Mouse (Mus musculus) MEL (cell line): ENCODE results near the gene Fkbp15. TPM values are rescaled to one million over a fixed set of nuclear protein-coding genes. Genes with fewer than 3 reads are reported as not detected.

Experiments
- DNase-seq: peaks from one replicate; pipeline ENCODE4 v3.0.0; 2011; ENCODE audit warnings: low read depth, low spot score
- H3K27ac ChIP-seq: 2 replicates; pipeline ENCODE4 v1.5.1; 2012; ENCODE audit warnings: low read depth, mild to moderate bottlenecking, control low read depth, low read length, moderate library complexity; ENCODE audit not compliant: control insufficient read depth
- H3K27me3 ChIP-seq, 2 experiments: fragments of 150-350 bp in 1 of 2; sonication (generic) in 1 of 2; 2 replicates each; pipeline ENCODE4 v1.6.1; 2012; ENCODE audit warnings: low read length in 2 of 2, mild to moderate bottlenecking in 2 of 2, improper control_type of control experiment in 1 of 2, moderate library complexity in 1 of 2; ENCODE audit not compliant: insufficient read depth in 2 of 2, control insufficient read depth in 1 of 2
- H3K36me3 ChIP-seq, 2 experiments: 2 replicates each; pipeline ENCODE4 v1.6.1; 2012 to 2014; ENCODE audit warnings: low read length in 2 of 2, improper control_type of control experiment in 1 of 2, inconsistent platforms in 1 of 2, mild to moderate bottlenecking in 1 of 2; ENCODE audit not compliant: insufficient read depth in 2 of 2, control insufficient read depth in 1 of 2
- H3K4me1 ChIP-seq, 2 experiments: fragments of 150-350 bp in 1 of 2; sonication (generic) in 1 of 2; 2 replicates each; pipeline ENCODE4 v1.6.1; 2012; ENCODE audit warnings: low read length in 2 of 2, improper control_type of control experiment in 1 of 2, mild to moderate bottlenecking in 1 of 2; ENCODE audit not compliant: insufficient read depth in 2 of 2, control insufficient read depth in 1 of 2
- H3K4me3 ChIP-seq, 2 experiments: fragments of 150-350 bp in 1 of 2; sonication (generic) in 1 of 2; 2 replicates each; pipeline ENCODE4 v1.5.1; 2012; ENCODE audit warnings: low read depth in 2 of 2, low read length in 2 of 2, mild to moderate bottlenecking in 2 of 2, moderate library complexity in 2 of 2, control low read depth in 1 of 2, improper control_type of control experiment in 1 of 2; ENCODE audit not compliant: control insufficient read depth in 1 of 2, insufficient read depth in 1 of 2
- H3K79me2 ChIP-seq: 2 replicates; pipeline ENCODE4 v1.6.1; 2012; ENCODE audit warnings: mild to moderate bottlenecking, low read length, moderate library complexity; ENCODE audit not compliant: control insufficient read depth, poor library complexity, insufficient read depth
- H3K9ac ChIP-seq: 2 replicates; pipeline ENCODE4 v1.6.1; 2012; ENCODE audit warnings: low read depth, mild to moderate bottlenecking, control low read depth, low read length, moderate library complexity; ENCODE audit not compliant: control insufficient read depth, poor library complexity, severe bottlenecking
- H3K9me3 ChIP-seq: fragments of 150-350 bp; sonication (generic); replicated peaks from 2 replicates; pipeline ENCODE4 v1.6.1; 2012; ENCODE audit warnings: mild to moderate bottlenecking, low read length, improper control_type of control experiment, moderate library complexity; ENCODE audit not compliant: insufficient read depth
- BHLHE40 ChIP-seq: IDR thresholded peaks from 2 replicates; pipeline ENCODE4 v1.6.1; 2012; ENCODE audit warnings: low read depth, mild to moderate bottlenecking, inconsistent platforms, low read length, improper control_type of control experiment, borderline replicate concordance
- CHD1 ChIP-seq: IDR thresholded peaks from 2 replicates; pipeline ENCODE4 v1.6.1; 2012; ENCODE audit warnings: low read depth, mild to moderate bottlenecking, inconsistent platforms, low read length, improper control_type of control experiment
- CHD2 ChIP-seq: IDR thresholded peaks from 2 replicates; pipeline ENCODE4 v1.6.1; 2011; ENCODE audit warnings: low read length, improper control_type of control experiment
- CTCF ChIP-seq, 3 experiments: IDR thresholded peaks in 2 of 3; conservative IDR thresholded peaks in 1 of 3; 2 replicates each; pipeline ENCODE4 v1.5.1; 2011 to 2012; ENCODE audit warnings: low read length in 3 of 3, low read depth in 2 of 3, mild to moderate bottlenecking in 2 of 3, improper control_type of control experiment in 1 of 3, inconsistent platforms in 1 of 3, mixed read lengths in 1 of 3, moderate library complexity in 1 of 3; ENCODE audit not compliant: control insufficient read depth in 1 of 3, insufficient read depth in 1 of 3, poor library complexity in 1 of 3, severe bottlenecking in 1 of 3
- E2F4 ChIP-seq: IDR thresholded peaks from 2 replicates; pipeline ENCODE4 v1.6.1; 2011; ENCODE audit warnings: low read depth, low read length, improper control_type of control experiment, borderline replicate concordance
- EP300 ChIP-seq, 2 experiments: IDR thresholded peaks; 2 replicates each; pipeline ENCODE4 v1.6.1; 2011; ENCODE audit warnings: improper control_type of control experiment in 2 of 2, low read length in 2 of 2, low read depth in 1 of 2, mild to moderate bottlenecking in 1 of 2
- GABPA ChIP-seq: IDR thresholded peaks from 2 replicates; pipeline ENCODE4 v1.6.1; 2012; ENCODE audit warnings: low read depth, mild to moderate bottlenecking, inconsistent platforms, low read length, improper control_type of control experiment, moderate library complexity
- GATA1 ChIP-seq: IDR thresholded peaks from 2 replicates; pipeline ENCODE4 v1.6.1; 2011; ENCODE audit warnings: low read depth, low read length, improper control_type of control experiment
- HCFC1 ChIP-seq: IDR thresholded peaks from 2 replicates; pipeline ENCODE4 v1.6.1; 2012; ENCODE audit warnings: low read depth, mild to moderate bottlenecking, inconsistent platforms, low read length, improper control_type of control experiment, moderate library complexity
- JUND ChIP-seq: IDR thresholded peaks from 2 replicates; pipeline ENCODE4 v1.6.1; 2011; ENCODE audit warnings: low read depth, mild to moderate bottlenecking, improper control_type of control experiment, low read length
- KAT2A ChIP-seq: conservative IDR thresholded peaks from 2 replicates; pipeline ENCODE4 v1.6.1; 2012; ENCODE audit warnings: low read depth, low read length, improper control_type of control experiment, inconsistent platforms
- MAZ ChIP-seq: IDR thresholded peaks from 2 replicates; pipeline ENCODE4 v1.6.1; 2012; ENCODE audit warnings: low read depth, mild to moderate bottlenecking, inconsistent platforms, low read length, improper control_type of control experiment
- MXI1 ChIP-seq: IDR thresholded peaks from 2 replicates; pipeline ENCODE4 v1.6.1; 2011; ENCODE audit warnings: mild to moderate bottlenecking, low read depth, low read length, improper control_type of control experiment
- NELFE ChIP-seq: IDR thresholded peaks from 2 replicates; pipeline ENCODE4 v1.6.1; 2011; ENCODE audit warnings: low read depth, low read length, improper control_type of control experiment
- NRF1 ChIP-seq: IDR thresholded peaks from 2 replicates; pipeline ENCODE4 v1.6.1; 2014; ENCODE audit warnings: low read depth, mild to moderate bottlenecking, inconsistent platforms, low read length, improper control_type of control experiment, moderate library complexity; ENCODE audit not compliant: poor library complexity, insufficient read depth, severe bottlenecking
- POLR2A ChIP-seq, 2 experiments: IDR thresholded peaks; 2 replicates each; pipeline ENCODE4 v1.6.1; 2011 to 2012; ENCODE audit warnings: low read length in 2 of 2, mild to moderate bottlenecking in 2 of 2, control low read depth in 1 of 2, improper control_type of control experiment in 1 of 2, low read depth in 1 of 2, moderate library complexity in 1 of 2; ENCODE audit not compliant: control insufficient read depth in 1 of 2, insufficient read depth in 1 of 2, poor library complexity in 1 of 2
- POLR2AphosphoS5 ChIP-seq: IDR thresholded peaks from 2 replicates; pipeline ENCODE4 v1.6.1; 2012; ENCODE audit warnings: low read depth, borderline replicate concordance, mild to moderate bottlenecking, inconsistent platforms, low read length, moderate library complexity, mixed read lengths
- RAD21 ChIP-seq: IDR thresholded peaks from 2 replicates; pipeline ENCODE4 v1.6.1; 2011; ENCODE audit warnings: mild to moderate bottlenecking, low read depth, low read length, improper control_type of control experiment
- RCOR1 ChIP-seq: IDR thresholded peaks from 2 replicates; pipeline ENCODE4 v1.6.1; 2012; ENCODE audit warnings: low read depth, mild to moderate bottlenecking, inconsistent platforms, low read length, improper control_type of control experiment
- SIN3A ChIP-seq: IDR thresholded peaks from 2 replicates; pipeline ENCODE4 v1.6.1; 2012; ENCODE audit warnings: low read length, improper control_type of control experiment, inconsistent platforms
- SMC3 ChIP-seq: IDR thresholded peaks from 2 replicates; pipeline ENCODE4 v1.6.1; 2011; ENCODE audit warnings: low read depth, low read length, improper control_type of control experiment
- USF1 ChIP-seq: IDR thresholded peaks from 2 replicates; pipeline ENCODE4 v1.6.1; 2014; ENCODE audit warnings: low read depth, mild to moderate bottlenecking, inconsistent platforms, low read length, improper control_type of control experiment, moderate library complexity
- USF2 ChIP-seq, 2 experiments: IDR thresholded peaks; 2 replicates each; pipeline ENCODE4 v1.6.1; 2011 to 2012; ENCODE audit warnings: improper control_type of control experiment in 2 of 2, low read length in 2 of 2, borderline replicate concordance in 1 of 2, inconsistent platforms in 1 of 2, low read depth in 1 of 2, mild to moderate bottlenecking in 1 of 2; ENCODE audit not compliant: insufficient read depth in 1 of 2
- ZC3H11A ChIP-seq: IDR thresholded peaks from 2 replicates; pipeline ENCODE4 v1.6.1; 2012; ENCODE audit warnings: low read depth, mild to moderate bottlenecking, inconsistent platforms, low read length, improper control_type of control experiment
- ZKSCAN1 ChIP-seq: IDR thresholded peaks from 2 replicates; pipeline ENCODE4 v1.6.1; 2012; ENCODE audit warnings: low read depth, mild to moderate bottlenecking, inconsistent platforms, low read length, improper control_type of control experiment, moderate library complexity
- ZNF384 ChIP-seq: IDR thresholded peaks from 2 replicates; pipeline ENCODE4 v1.6.1; 2012; ENCODE audit warnings: low read depth, mild to moderate bottlenecking, inconsistent platforms, low read length, improper control_type of control experiment
- polyA plus RNA-seq, 2 experiments: library from polyadenylated mRNA; stranded (reverse) in 1 of 2; unstranded in 1 of 2; fragments of >175 nt in 1 of 2; fragments of >200 nt in 1 of 2; gene quantifications; 2 replicates each; pipeline versions ENCODE4 v1.2.1 to v1.2.4; 2012; ENCODE audit warnings: low replicate concordance in 2 of 2, low read depth in 1 of 2; ENCODE audit not compliant: insufficient read length in 2 of 2, insufficient read depth in 1 of 2, missing spikeins in 1 of 2
- total RNA-seq: library from RNA; depleted of rRNA; stranded (reverse); fragments of 300-350 nt; gene quantifications from 2 replicates; pipeline ENCODE4 v1.2.3, GENCODE M21; 2012

Gene Fkbp15
- total and polyA plus RNA-seq, 3 experiments: 21.1 to 26.5 TPM; not detected in 1

GRCm38 (mm10) chr4:62300001-62300400, 60.3 kb downstream of the Fkbp15 start:
- no peaks in the 10 kb centered on the region for H3K4me1 ChIP-seq
- DNase-seq: no peak
- no peaks in the 10 kb centered on the region for H3K79me2 ChIP-seq
- no peaks in the 10 kb centered on the region for H3K9me3 ChIP-seq
- H3K27me3 ChIP-seq: no peaks in the 10 kb centered on the region
- H3K27ac ChIP-seq: no peak overlapping the region
- TF ChIP-seq E2F4 (no peak), ZC3H11A (no peak), MXI1 (no peak), RCOR1 (no peak), CHD2 (no peak), POLR2A (IDR thresholded peaks at IDR 0.05; ENCODE audit: control insufficient read depth in 1 of 2, insufficient read depth in 1 of 2, low read depth in 1 of 2, low read length in 2 of 2, poor library complexity in 1 of 2) (no peak), CTCF (IDR thresholded peaks at IDR 0.05 in 2 of 3, conservative IDR thresholded peaks at IDR 0.05 in 1 of 3; ENCODE audit: control insufficient read depth in 1 of 3, insufficient read depth in 1 of 3, low read depth in 2 of 3, low read length in 3 of 3, poor library complexity in 1 of 3, severe bottlenecking in 1 of 3) (no peak), BHLHE40 (no peak), GABPA (no peak), USF2 (IDR thresholded peaks at IDR 0.05; ENCODE audit: borderline replicate concordance in 1 of 2, insufficient read depth in 1 of 2, low read depth in 1 of 2, low read length in 2 of 2) (no peak), EP300 (IDR thresholded peaks at IDR 0.05; ENCODE audit: low read depth in 1 of 2, low read length in 2 of 2) (no peak), POLR2AphosphoS5 (no peak), HCFC1 (no peak), SIN3A (no peak), MAZ (no peak)
- no peak overlapping the region for H3K9ac ChIP-seq
- H3K4me3 ChIP-seq: no peak overlapping the region
- no peaks in the 10 kb centered on the region; a peak in 1 of 4 replicates for H3K36me3 ChIP-seq

- Histone ChIP-seq H3K27ac (no peak overlapping the region), H3K36me3 (no peaks in the 10 kb centered on the region; a peak in 1 of 4 replicates), H3K4me1 (no peaks in the 10 kb centered on the region), H3K9ac (no peak overlapping the region), H3K27me3 (no peaks in the 10 kb centered on the region), H3K9me3 (no peaks in the 10 kb centered on the region), H3K4me3 (no peak overlapping the region)
- DNase-seq: no peak
- TF ChIP-seq CHD1 (no peak), SMC3 (no peak), ZC3H11A (no peak), ZKSCAN1 (no peak), GABPA (no peak), JUND (no peak), USF2 (IDR thresholded peaks at IDR 0.05; ENCODE audit: borderline replicate concordance in 1 of 2, insufficient read depth in 1 of 2, low read depth in 1 of 2, low read length in 2 of 2) (no peak), USF1 (no peak), GATA1 (no peak), RAD21 (no peak), MXI1 (no peak), ZNF384 (no peak), NRF1 (no peak), KAT2A (no peak), EP300 (IDR thresholded peaks at IDR 0.05; ENCODE audit: low read depth in 1 of 2, low read length in 2 of 2) (no peak), NELFE (no peak), CTCF (IDR thresholded peaks at IDR 0.05 in 2 of 3, conservative IDR thresholded peaks at IDR 0.05 in 1 of 3; ENCODE audit: control insufficient read depth in 1 of 3, insufficient read depth in 1 of 3, low read depth in 2 of 3, low read length in 3 of 3, poor library complexity in 1 of 3, severe bottlenecking in 1 of 3) (no peak), POLR2A (IDR thresholded peaks at IDR 0.05; ENCODE audit: control insufficient read depth in 1 of 2, insufficient read depth in 1 of 2, low read depth in 1 of 2, low read length in 2 of 2, poor library complexity in 1 of 2) (no peak)
- TF ChIP-seq, all 39 proteins: peak for 0
- H3K79me2 ChIP-seq: no peaks in the 10 kb centered on the region
Measured at GRCm38 (mm10) chr4:62297280-62298130, 62.8 kb downstream of the Fkbp15 start.
